Mouse (Mus musculus) thymus, postnatal 36 days (tissue): ENCODE results near the gene Slc15a2.
A peak's percentile ranks its signal among the peaks of the same experiment; 100 is the strongest.

Source experiments
- DNase-seq, 2 experiments: peaks; one replicate each; pipeline ENCODE4 v3.0.0; 2022; ENCODE audit warnings: mixed read lengths in 2 of 2

The Slc15a2 gene

GRCm38 (mm10) chr16:36784594-36785313 lies at the start of gene Slc15a2:
Gene Slc15a2, minus strand, starts transcription at chr16:36784962.
- no peak for DNase-seq

- DNase-seq: no peak
Observed at GRCm38 (mm10) chr16:36828820-36829219, 44.1 kb upstream of the Slc15a2 start.

- peak; percentile 86 to 88 for DNase-seq
Observed at GRCm38 (mm10) chr16:36828054-36828786, 43.5 kb upstream of the Slc15a2 start, which contains the start of gene Iqcb1. Gene Iqcb1, plus strand, starts transcription at chr16:36828385.

GRCm38 (mm10) chr16:36827611-36828053 lies 42.9 kb upstream of the Slc15a2 start:
- no peak for DNase-seq

- DNase-seq: peak; percentile 12 to 40
Observed at GRCm38 (mm10) chr16:36821474-36821873, 36.7 kb upstream of the Slc15a2 start.

GRCm38 (mm10) chr16:36820747-36821146 lies 36.0 kb upstream of the Slc15a2 start:
- DNase-seq: no peak

GRCm38 (mm10) chr16:36820016-36820415 lies 35.3 kb upstream of the Slc15a2 start:
- no peak for DNase-seq

- DNase-seq: peak; percentile 43 to 56
Observed at GRCm38 (mm10) chr16:36817321-36817926, 32.7 kb upstream of the Slc15a2 start.

GRCm38 (mm10) chr16:36816916-36817315 lies 32.2 kb upstream of the Slc15a2 start:
- no peak for DNase-seq

GRCm38 (mm10) chr16:36813680-36814079 lies 28.9 kb upstream of the Slc15a2 start:
- DNase-seq: no peak

GRCm38 (mm10) chr16:36808616-36809015 lies 23.9 kb upstream of the Slc15a2 start:
- no peak for DNase-seq

GRCm38 (mm10) chr16:36802361-36802760 lies 17.6 kb upstream of the Slc15a2 start:
- DNase-seq: no peak

GRCm38 (mm10) chr16:36798334-36798733 lies 13.6 kb upstream of the Slc15a2 start:
- DNase-seq: no peak

- no peak for DNase-seq
Observed at GRCm38 (mm10) chr16:36794976-36795375, 10.2 kb upstream of the Slc15a2 start.

- DNase-seq: no peak
Observed at GRCm38 (mm10) chr16:36790166-36790565, 5.4 kb upstream of the Slc15a2 start.

GRCm38 (mm10) chr16:36786466-36786865 lies 1.7 kb upstream of the Slc15a2 start:
- no peak for DNase-seq

GRCm38 (mm10) chr16:36784146-36784545 lies 616 bp downstream of the Slc15a2 start:
- DNase-seq: no peak

GRCm38 (mm10) chr16:36775658-36776057 lies 9.1 kb downstream of the Slc15a2 start:
- no peak for DNase-seq

GRCm38 (mm10) chr16:36772996-36773395 lies 11.8 kb downstream of the Slc15a2 start:
- DNase-seq: no peak

- DNase-seq: no peak
Observed at GRCm38 (mm10) chr16:36771703-36772102, 13.1 kb downstream of the Slc15a2 start.

GRCm38 (mm10) chr16:36771244-36771643 lies 13.5 kb downstream of the Slc15a2 start:
- no peak for DNase-seq

- no peak for DNase-seq
Observed at GRCm38 (mm10) chr16:36770830-36771229, 13.9 kb downstream of the Slc15a2 start.

GRCm38 (mm10) chr16:36770191-36770771 lies 14.5 kb downstream of the Slc15a2 start:
- DNase-seq: no peak
